Mouse (Mus musculus) hindbrain, embryonic 14.5 days (tissue): ENCODE data around the gene Adm. TPM values are rescaled to one million over a fixed set of nuclear protein-coding genes. Genes with fewer than 3 reads are reported as not detected.
A peak's percentile ranks its signal among the peaks of the same experiment; 100 is the strongest.

ENCODE experiments used
- ATAC-seq: fragments of 200-750 bp; cut with Nextera tagmentation; 2 replicates; pipeline ENCODE4 v1.8.0; 2017; ENCODE audit warnings: moderate number of reproducible peaks, mild to moderate bottlenecking, moderate TSS enrichment, moderate library complexity; ENCODE audit not compliant: low FRiP score
- DNase-seq: peaks from one replicate; pipeline ENCODE4 v3.0.0-alpha.2; 2015; ENCODE audit warnings: low spot score
- H3K27ac ChIP-seq: fragments of 300-500 bp; sonication (generic); 2 replicates; pipeline ENCODE4 v1.5.1; 2014; ENCODE audit warnings: mild to moderate bottlenecking, moderate library complexity
- H3K27me3 ChIP-seq: fragments of 300-500 bp; sonication (generic); 2 replicates; pipeline ENCODE4 v1.6.1; 2014; ENCODE audit warnings: mild to moderate bottlenecking, low read length, mixed read lengths; ENCODE audit not compliant: control insufficient read depth, insufficient read depth
- H3K36me3 ChIP-seq: fragments of 300-500 bp; sonication (generic); replicated peaks from 2 replicates; pipeline ENCODE4 v1.6.1; 2014; ENCODE audit not compliant: control insufficient read depth, insufficient read depth
- H3K4me1 ChIP-seq: fragments of 300-500 bp; sonication (generic); replicated peaks from 2 replicates; pipeline ENCODE4 v1.6.1; 2014; ENCODE audit warnings: antibody characterized with exemption, low read length, mixed read lengths; ENCODE audit not compliant: control insufficient read depth, insufficient read depth
- H3K4me2 ChIP-seq: fragments of 300-500 bp; sonication (generic); replicated peaks from 2 replicates; pipeline ENCODE4 v1.6.1; 2014; ENCODE audit warnings: mild to moderate bottlenecking, moderate library complexity
- H3K4me3 ChIP-seq: fragments of 300-500 bp; sonication (generic); replicated peaks from 2 replicates; pipeline ENCODE4 v1.5.1; 2014; ENCODE audit warnings: mild to moderate bottlenecking, low read length
- H3K9ac ChIP-seq: fragments of 300-500 bp; sonication (generic); 2 replicates; pipeline ENCODE4 v1.6.1; 2014
- H3K9me3 ChIP-seq: fragments of 300-500 bp; sonication (generic); 2 replicates; pipeline ENCODE4 v1.6.1; 2016; ENCODE audit warnings: low read length; ENCODE audit not compliant: control insufficient read depth
- WGBS: fragments of 180-500 bp; shearing (Covaris S2); extraction: QIAGEN DNeasy Blood & Tissue Kit; methylation state at CpG from one replicate; pipeline ENCODE4 v1.1.7; 2014; 5-methylcytosine and 5-hydroxymethylcytosine counted together
- polyA plus RNA-seq: library from polyadenylated mRNA; unstranded; fragments of >200 nt; fragmentation: Nextera tagmentation; extraction: Ambion mirVana; gene quantifications from 2 replicates; pipeline ENCODE4 v1.2.1, GENCODE M21; 2014

Gene Adm
- polyA plus RNA-seq, 1 experiment from 2014 or later: 2.2 TPM

GRCm38 (mm10) chr7:110613381-110614132 lies 13.9 kb upstream of the Adm start:
- Histone ChIP-seq H3K36me3 (no peaks in the 10 kb centered on the region), H3K9ac (peak overlapping the region; percentile 99), H3K4me3 (peak overlapping the region; percentile 99), H3K9me3 (no peaks in the 10 kb centered on the region), H3K27me3 (no peaks in the 10 kb centered on the region; the same call in 1 of the 2 replicates), H3K4me2 (peak overlapping the region; percentile 58), H3K4me1 (peaks cover 14% of the 10 kb centered on the region), H3K27ac (peak overlapping the region; percentile 99)
- WGBS: 3% methylated on average over 17 of the region's 17 CpGs
- DNase-seq (peak; percentile 67), ATAC-seq (peak; percentile 25; the same call in 1 of the 2 replicates)

GRCm38 (mm10) chr7:110614133-110615063 lies 13.1 kb upstream of the Adm start, which contains the start of gene Sbf2:
Sbf2 (minus strand) TSS chr7:110614922.
- peak; percentile 89 for ATAC-seq
- Histone ChIP-seq H3K27ac (peak within 1 kb of the TSS; percentile 99), H3K4me1 (peaks cover 14% of the 10 kb centered on the region), H3K9ac (peak within 1 kb of the TSS; percentile 99), H3K4me3 (peak within 1 kb of the TSS; percentile 99), H3K9me3 (no peaks in the 10 kb centered on the region), H3K36me3 (no peaks in the 10 kb centered on the region), H3K27me3 (no peaks in the 10 kb centered on the region; the same call in 1 of the 2 replicates), H3K4me2 (peak within 1 kb of the TSS; percentile 58)
- under 1% methylated on average over 91 of the region's 127 CpGs for WGBS
- DNase-seq: peak; percentile 87

- DNase-seq: peak; percentile 48
- Histone ChIP-seq H3K36me3 (no peaks in the 10 kb centered on the region), H3K27ac (peak overlapping the region; percentile 99), H3K9me3 (no peaks in the 10 kb centered on the region), H3K4me3 (peak overlapping the region; percentile 99), H3K9ac (peak overlapping the region; percentile 99), H3K4me2 (peak overlapping the region; percentile 58), H3K27me3 (no peaks in the 10 kb centered on the region; the same call in 1 of the 2 replicates), H3K4me1 (peaks cover 14% of the 10 kb centered on the region)
- WGBS: 0% methylated on average over 20 of the region's 20 CpGs
- ATAC-seq: 0 out of 2 replicates have a peak, but pooled peaks have one; percentile 14
These were observed 12.3 kb upstream of the Adm start for GRCm38 (mm10) chr7:110615151-110615631.

GRCm38 (mm10) chr7:110615792-110616191 lies 11.7 kb upstream of the Adm start:
- ATAC-seq (no peak), DNase-seq (no peak)
- H3K4me1 ChIP-seq: peaks cover 14% of the 10 kb centered on the region
- WGBS: 8% methylated on average over 11 of the region's 11 CpGs
- H3K4me2 ChIP-seq: peak overlapping the region; percentile 58
- no peaks in the 10 kb centered on the region for H3K36me3 ChIP-seq
- H3K27ac ChIP-seq: no peak overlapping the region
- H3K27me3 ChIP-seq: no peaks in the 10 kb centered on the region; the same call in 1 of the 2 replicates
- no peaks in the 10 kb centered on the region for H3K9me3 ChIP-seq
- H3K9ac ChIP-seq: no peak overlapping the region
- H3K4me3 ChIP-seq: peak overlapping the region; percentile 99; the same call in 1 of the 2 replicates

GRCm38 (mm10) chr7:110619086-110619611 lies 8.3 kb upstream of the Adm start:
- Histone ChIP-seq H3K9me3 (no peaks in the 10 kb centered on the region), H3K4me2 (no peak overlapping the region), H3K36me3 (no peaks in the 10 kb centered on the region), H3K27ac (no peak overlapping the region), H3K27me3 (peaks cover 1% of the 10 kb centered on the region), H3K4me3 (no peak overlapping the region), H3K9ac (no peak overlapping the region), H3K4me1 (no peaks in the 10 kb centered on the region; the same call in 1 of the 2 replicates)
- 63% methylated on average over 9 of the region's 9 CpGs for WGBS
- ATAC-seq (no peak), DNase-seq (no peak)

GRCm38 (mm10) chr7:110624067-110624466 lies 3.4 kb upstream of the Adm start:
- Histone ChIP-seq H3K9me3 (no peaks in the 10 kb centered on the region), H3K9ac (no peak overlapping the region), H3K36me3 (no peaks in the 10 kb centered on the region), H3K4me3 (no peak overlapping the region), H3K27me3 (peaks cover 50% of the 10 kb centered on the region), H3K4me2 (no peak overlapping the region), H3K27ac (no peak overlapping the region), H3K4me1 (peaks cover 24% of the 10 kb centered on the region)
- ATAC-seq (no peak), DNase-seq (no peak)
- 78% methylated on average over 2 of the region's 2 CpGs for WGBS

GRCm38 (mm10) chr7:110624961-110625360 lies 2.5 kb upstream of the Adm start:
- WGBS: 85% methylated on average over 13 of the region's 13 CpGs
- ATAC-seq (no peak), DNase-seq (no peak)
- Histone ChIP-seq H3K4me2 (no peak overlapping the region), H3K9me3 (no peaks in the 10 kb centered on the region), H3K9ac (no peak overlapping the region), H3K27me3 (peaks cover 59% of the 10 kb centered on the region), H3K27ac (no peak overlapping the region), H3K4me1 (peaks cover 31% of the 10 kb centered on the region), H3K36me3 (no peaks in the 10 kb centered on the region), H3K4me3 (no peak overlapping the region)

GRCm38 (mm10) chr7:110625489-110625888 lies 2.0 kb upstream of the Adm start:
- no peaks in the 10 kb centered on the region for H3K9me3 ChIP-seq
- no peak overlapping the region for H3K4me2 ChIP-seq
- 62% methylated on average over 10 of the region's 10 CpGs for WGBS
- no peak overlapping the region for H3K4me3 ChIP-seq
- H3K36me3 ChIP-seq: no peaks in the 10 kb centered on the region
- H3K4me1 ChIP-seq: peaks cover 36% of the 10 kb centered on the region
- peaks cover 63% of the 10 kb centered on the region for H3K27me3 ChIP-seq
- no peak overlapping the region for H3K9ac ChIP-seq
- H3K27ac ChIP-seq: no peak overlapping the region
- DNase-seq: no peak
- no peak for ATAC-seq
